Mouse (Mus musculus) hindbrain, embryonic 14.5 days (tissue): Measurements from ENCODE around the gene Nop53. TPM values are rescaled to one million over a fixed set of nuclear protein-coding genes. Genes with fewer than 3 reads are reported as not detected.
"Not testable (repeated sequence)": the region's sequence is repeated elsewhere in the genome, so short reads cannot be mapped to it uniquely, and the experiment has no call there.

Source experiments
- ATAC-seq: fragments of 200-750 bp; cut with Nextera tagmentation; 2 replicates; pipeline ENCODE4 v1.8.0; 2017; ENCODE audit warnings: moderate number of reproducible peaks, mild to moderate bottlenecking, moderate TSS enrichment, moderate library complexity; ENCODE audit not compliant: low FRiP score
- DNase-seq: peaks from one replicate; pipeline ENCODE4 v3.0.0-alpha.2; 2015; ENCODE audit warnings: low spot score
- H3K27ac ChIP-seq: fragments of 300-500 bp; sonication (generic); 2 replicates; pipeline ENCODE4 v1.5.1; 2014; ENCODE audit warnings: mild to moderate bottlenecking, moderate library complexity
- H3K27me3 ChIP-seq: fragments of 300-500 bp; sonication (generic); 2 replicates; pipeline ENCODE4 v1.6.1; 2014; ENCODE audit warnings: mild to moderate bottlenecking, low read length, mixed read lengths; ENCODE audit not compliant: control insufficient read depth, insufficient read depth
- H3K36me3 ChIP-seq: fragments of 300-500 bp; sonication (generic); replicated peaks from 2 replicates; pipeline ENCODE4 v1.6.1; 2014; ENCODE audit not compliant: control insufficient read depth, insufficient read depth
- H3K4me1 ChIP-seq: fragments of 300-500 bp; sonication (generic); replicated peaks from 2 replicates; pipeline ENCODE4 v1.6.1; 2014; ENCODE audit warnings: antibody characterized with exemption, low read length, mixed read lengths; ENCODE audit not compliant: control insufficient read depth, insufficient read depth
- H3K4me2 ChIP-seq: fragments of 300-500 bp; sonication (generic); replicated peaks from 2 replicates; pipeline ENCODE4 v1.6.1; 2014; ENCODE audit warnings: mild to moderate bottlenecking, moderate library complexity
- H3K4me3 ChIP-seq: fragments of 300-500 bp; sonication (generic); replicated peaks from 2 replicates; pipeline ENCODE4 v1.5.1; 2014; ENCODE audit warnings: mild to moderate bottlenecking, low read length
- H3K9ac ChIP-seq: fragments of 300-500 bp; sonication (generic); 2 replicates; pipeline ENCODE4 v1.6.1; 2014
- H3K9me3 ChIP-seq: fragments of 300-500 bp; sonication (generic); 2 replicates; pipeline ENCODE4 v1.6.1; 2016; ENCODE audit warnings: low read length; ENCODE audit not compliant: control insufficient read depth
- WGBS: fragments of 180-500 bp; shearing (Covaris S2); extraction: QIAGEN DNeasy Blood & Tissue Kit; methylation state at CpG from one replicate; pipeline ENCODE4 v1.1.7; 2014; 5-methylcytosine and 5-hydroxymethylcytosine counted together
- polyA plus RNA-seq: library from polyadenylated mRNA; unstranded; fragments of >200 nt; fragmentation: Nextera tagmentation; extraction: Ambion mirVana; gene quantifications from 2 replicates; pipeline ENCODE4 v1.2.1, GENCODE M21; 2014

The Nop53 gene
- polyA plus RNA-seq, 1 experiment from 2014 or later = 114 TPM

GRCm38 (mm10) chr7:15916996-15917395 is 28.9 kb downstream of the Nop53 start:
- DNase-seq (no peak), ATAC-seq (no peak)
- Histone ChIP-seq H3K36me3 (peaks cover 38% of the 10 kb centered on the region), H3K9ac (no peak overlapping the region), H3K27ac (no peak overlapping the region), H3K4me1 (peaks cover 14% of the 10 kb centered on the region), H3K27me3 (no peaks in the 10 kb centered on the region), H3K9me3 (no peaks in the 10 kb centered on the region), H3K4me2 (no peak overlapping the region), H3K4me3 (no peak overlapping the region)
- WGBS = 88% methylated on average over 4 of the region's 4 CpGs

DNA sequence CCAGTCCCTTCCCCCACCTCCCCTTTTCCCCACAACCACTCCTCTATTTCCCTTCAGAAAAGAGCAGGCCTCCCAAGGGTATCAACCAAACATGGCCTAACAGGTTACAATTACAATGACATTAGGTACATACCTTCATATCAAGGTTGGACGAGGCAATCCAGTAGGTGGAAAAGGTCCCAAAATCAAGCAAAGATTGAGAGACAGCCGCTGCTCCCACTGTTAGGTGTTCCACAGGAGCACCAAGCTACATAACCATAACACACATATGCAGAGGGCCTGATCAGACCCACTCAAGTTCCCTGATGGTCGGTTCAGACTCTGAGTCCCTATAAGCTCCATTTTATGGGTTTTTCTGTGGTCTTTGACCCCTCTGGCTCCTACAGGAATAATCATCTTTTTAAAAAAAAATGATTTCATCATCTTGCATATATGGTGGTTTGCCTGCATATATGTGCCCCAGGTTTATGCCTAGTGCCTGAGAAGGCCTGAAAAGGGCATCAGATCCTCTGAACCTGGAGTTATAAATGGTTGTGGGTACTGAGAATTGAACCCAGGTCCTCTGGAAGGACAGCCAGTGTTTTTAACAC is 29.6 kb downstream of the Nop53 start:
- peaks cover 12% of the 10 kb centered on the region for H3K4me1 ChIP-seq
- no peak for ATAC-seq
- WGBS = 81% methylated on average over 3 of the region's 3 CpGs

GRCm38 (mm10) chr7:15915695-15916094 is 30.2 kb downstream of the Nop53 start:
- not testable (repeated sequence) for H3K4me1 ChIP-seq, ATAC-seq, H3K4me3 ChIP-seq, DNase-seq, H3K9ac ChIP-seq, H3K27ac ChIP-seq, H3K9me3 ChIP-seq, H3K27me3 ChIP-seq, H3K4me2 ChIP-seq
- 83% methylated on average over 4 of the region's 4 CpGs for WGBS
- H3K36me3 ChIP-seq = peaks cover 38% of the 10 kb centered on the region

More for the DNA sequence above, 29.6 kb downstream of the Nop53 start:
- Histone ChIP-seq H3K4me3 (no peak overlapping the region), H3K36me3 (peaks cover 38% of the 10 kb centered on the region), H3K9ac (no peak overlapping the region), H3K9me3 (no peaks in the 10 kb centered on the region), H3K4me2 (no peak overlapping the region), H3K27ac (no peak overlapping the region), H3K27me3 (no peaks in the 10 kb centered on the region)
- no peak for DNase-seq

- H3K27ac ChIP-seq = no peak overlapping the region
- H3K36me3 ChIP-seq = peaks cover 33% of the 10 kb centered on the region
- no peak overlapping the region for H3K4me3 ChIP-seq
- no peak overlapping the region for H3K4me2 ChIP-seq
- no peaks in the 10 kb centered on the region for H3K9me3 ChIP-seq
- no peaks in the 10 kb centered on the region for H3K27me3 ChIP-seq
- ATAC-seq (no peak), DNase-seq (no peak)
- no peaks in the 10 kb centered on the region for H3K4me1 ChIP-seq
- H3K9ac ChIP-seq = no peak overlapping the region
- WGBS = 94% methylated on average over 2 of the region's 2 CpGs
Measured at GRCm38 (mm10) chr7:15914751-15915150, 31.1 kb downstream of the Nop53 start.

- no peaks in the 10 kb centered on the region for H3K27me3 ChIP-seq
- ATAC-seq (no peak), DNase-seq (peak; percentile 34)
- H3K36me3 ChIP-seq = peaks cover 28% of the 10 kb centered on the region
- H3K9me3 ChIP-seq = no peaks in the 10 kb centered on the region
- WGBS = 29% methylated on average over 2 of the region's 2 CpGs
- no peaks in the 10 kb centered on the region for H3K4me1 ChIP-seq
- no peak overlapping the region for H3K9ac ChIP-seq
- H3K27ac ChIP-seq = no peak overlapping the region
- no peak overlapping the region for H3K4me2 ChIP-seq
- no peak overlapping the region for H3K4me3 ChIP-seq
Measured at GRCm38 (mm10) chr7:15914252-15914651, 31.6 kb downstream of the Nop53 start.

DNA sequence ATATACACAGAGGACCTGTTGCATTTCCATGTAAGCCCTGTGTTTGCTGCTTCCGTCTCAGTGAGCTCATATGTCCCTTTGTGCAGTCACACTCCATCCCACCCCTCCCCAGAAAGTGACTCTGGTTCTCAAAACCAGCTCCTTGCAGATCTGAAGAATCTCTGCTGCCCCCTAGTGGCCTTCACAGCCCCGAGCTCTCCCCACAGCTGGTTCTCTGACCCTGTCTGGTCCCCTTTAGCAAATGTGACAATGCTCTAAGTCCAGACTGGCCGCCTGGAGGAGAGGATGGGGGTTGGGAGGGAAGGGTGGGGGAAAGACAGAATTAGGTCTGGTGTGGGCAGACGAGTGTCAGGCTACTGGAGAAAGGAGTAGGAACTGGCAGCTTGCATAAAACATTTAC is 33.7 kb downstream of the Nop53 start:
- Histone ChIP-seq H3K4me1 (no peaks in the 10 kb centered on the region), H3K36me3 (peaks cover 9% of the 10 kb centered on the region), H3K4me2 (no peak overlapping the region), H3K9me3 (no peaks in the 10 kb centered on the region), H3K4me3 (no peak overlapping the region), H3K9ac (no peak overlapping the region), H3K27me3 (no peaks in the 10 kb centered on the region), H3K27ac (no peak overlapping the region)
- WGBS = 2% methylated on average over 4 of the region's 4 CpGs
- DNase-seq (peak; percentile 87), ATAC-seq (peak; percentile 56)

DNA sequence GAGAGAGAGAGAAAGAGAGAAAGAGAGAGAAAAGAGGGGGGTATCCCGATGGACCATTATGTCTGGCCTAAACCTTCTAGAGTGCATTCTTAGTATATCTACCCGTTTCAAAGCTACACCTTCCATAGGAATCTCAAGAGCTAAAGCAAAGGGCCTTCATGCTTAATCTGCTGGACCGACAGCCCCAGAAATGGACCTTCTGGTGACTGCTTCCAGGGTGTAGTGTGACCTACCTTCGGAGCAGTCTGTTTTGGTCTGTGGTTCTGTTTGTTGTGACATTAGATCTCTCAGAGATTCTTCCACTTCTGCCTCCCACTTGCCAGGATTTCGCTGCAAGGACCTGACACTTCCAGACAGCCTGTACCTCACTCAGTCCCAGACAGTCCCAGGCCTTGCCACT is 35.4 kb downstream of the Nop53 start:
- Histone ChIP-seq H3K4me1 (no peaks in the 10 kb centered on the region), H3K9ac (no peak overlapping the region)
- no peak for ATAC-seq

DNA sequence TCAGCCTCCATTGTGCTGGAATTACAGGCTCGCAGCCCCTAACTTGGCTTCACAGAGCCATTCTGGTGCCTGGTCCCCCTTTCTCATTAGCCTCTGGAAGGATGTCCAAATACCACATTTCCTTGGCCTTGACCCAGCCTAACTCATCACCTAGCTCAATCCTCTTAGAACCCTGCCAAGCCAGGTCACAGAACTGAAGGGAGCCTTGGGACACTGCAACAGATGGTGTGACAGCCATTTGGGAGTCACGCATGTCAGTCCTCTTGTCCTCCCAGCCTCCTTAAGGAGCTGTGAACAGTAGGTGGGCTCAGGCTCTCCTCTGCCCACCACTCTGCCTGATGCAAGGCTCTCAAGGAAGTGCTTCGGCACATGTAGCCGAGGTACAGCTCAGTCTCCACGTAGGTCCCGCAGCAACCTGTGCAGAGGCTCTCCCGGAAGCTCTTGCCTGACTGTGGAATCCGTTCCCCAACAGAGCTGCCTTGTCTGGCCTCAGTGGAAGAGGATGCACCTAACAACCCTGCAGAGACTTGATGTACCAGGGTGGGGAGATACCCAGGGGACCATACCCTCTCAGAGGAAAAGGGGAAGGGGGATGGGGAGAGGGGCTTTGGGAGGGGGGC is 37.8 kb downstream of the Nop53 start:
- DNase-seq (no peak), ATAC-seq (no peak)
- H3K27ac ChIP-seq = no peak overlapping the region
- WGBS = 76% methylated on average over 8 of the region's 8 CpGs
- H3K36me3 ChIP-seq = no peaks in the 10 kb centered on the region
- H3K9ac ChIP-seq = no peak overlapping the region
- H3K9me3 ChIP-seq = no peaks in the 10 kb centered on the region
- H3K4me3 ChIP-seq = no peak overlapping the region
- H3K4me1 ChIP-seq = no peaks in the 10 kb centered on the region
- H3K4me2 ChIP-seq = no peak overlapping the region
- no peaks in the 10 kb centered on the region for H3K27me3 ChIP-seq

More for the DNA sequence above, 35.4 kb downstream of the Nop53 start:
- Histone ChIP-seq H3K27ac (no peak overlapping the region), H3K4me3 (no peak overlapping the region), H3K36me3 (no peaks in the 10 kb centered on the region), H3K27me3 (no peaks in the 10 kb centered on the region), H3K9me3 (no peaks in the 10 kb centered on the region), H3K4me2 (no peak overlapping the region)
- DNase-seq = no peak
- 89% methylated on average over 5 of the region's 5 CpGs for WGBS

DNA sequence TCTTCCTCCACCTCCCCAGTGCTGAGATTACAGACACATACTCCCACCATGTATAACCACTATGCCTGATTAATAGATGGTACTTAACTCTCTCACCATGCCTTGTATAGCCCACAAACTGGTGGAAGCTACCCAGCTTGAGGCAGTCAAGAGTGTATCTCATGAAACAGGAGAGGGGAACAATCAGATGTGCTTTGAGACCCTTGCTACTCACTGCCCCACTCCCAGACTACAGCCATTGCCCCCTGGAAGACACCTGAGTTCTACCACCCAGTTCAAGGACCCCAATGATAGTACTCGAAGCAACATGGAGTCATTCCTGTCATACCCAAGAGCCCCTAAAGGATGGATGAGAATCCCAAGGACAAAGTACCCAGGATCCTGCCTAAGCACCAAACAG is 39.3 kb downstream of the Nop53 start:
- no peaks in the 10 kb centered on the region for H3K9me3 ChIP-seq
- no peak overlapping the region for H3K9ac ChIP-seq
- no peak for ATAC-seq
- no peak overlapping the region for H3K27ac ChIP-seq
- WGBS = 87% methylated on average over 1 of the region's 1 CpGs
- DNase-seq = no peak
- no peak overlapping the region for H3K4me2 ChIP-seq
- H3K4me1 ChIP-seq = no peaks in the 10 kb centered on the region
- H3K27me3 ChIP-seq = no peaks in the 10 kb centered on the region
- H3K4me3 ChIP-seq = no peak overlapping the region
- H3K36me3 ChIP-seq = no peaks in the 10 kb centered on the region
